Comparison of ENCODE assay signal across 15 mouse cellular contexts in genomic region chr2:179591661-179592060, GRCm38 (mm10).
DNase-seq lines count a peak whose midpoint lies in the region; ATAC-seq and TF ChIP-seq lines count a peak whose summit lies in the region.
"Had no signal": no experiment of that assay in that cellular context is flagged by ENCODE, and none has a peak within 500 bp of the region (broad histone marks: within the 10 kb centered on the region; RNA-seq: fewer than 3 reads in every experiment).

No protein-coding gene starts in this region.

- TF ChIP-seq CTCF in kidney, adult 2 months (conservative IDR thresholded peaks at IDR 0.05; ENCODE audit: insufficient read depth, insufficient read length, low read depth, low read length), result no peak
- no peak for TF ChIP-seq CTCF in cerebellum, adult 2 months (IDR thresholded peaks at IDR 0.05; ENCODE audit: borderline replicate concordance, insufficient read depth, low read depth, low read length)

- H3K9me3 ChIP-seq in embryonic facial prominence, embryonic 14.5 days (ENCODE audit: control insufficient read depth, low read length), result no peaks in the 10 kb centered on the region
- no peaks in the 10 kb centered on the region for H3K9me3 ChIP-seq in embryonic facial prominence, embryonic 10.5 days
- H3K9me3 ChIP-seq in forebrain, embryonic 15.5 days, result no peaks in the 10 kb centered on the region
- H3K9me3 ChIP-seq: heart, embryonic 13.5 days; liver, embryonic 13.5 days; neural tube, embryonic 15.5 days had no signal

- peak; percentile 35 for DNase-seq in embryonic facial prominence, embryonic 14.5 days (ENCODE audit: low spot score)
- DNase-seq in embryonic facial prominence, embryonic 10.5 days (ENCODE audit: low spot score), result no peak
- peak; percentile 6 to 23 for DNase-seq in kidney, postnatal 4 days
- DNase-seq in kidney, adult 2 months, result no peak
- DNase-seq in cerebellum, adult 2 months, result peak; percentile 34 to 65
- DNase-seq in urinary bladder, postnatal 36 days (ENCODE audit: low spot score in 2 of 2), result no peak
- no peak for DNase-seq in adrenal gland, postnatal 14 days
- DNase-seq: heart, postnatal 4 days; layer of hippocampus, postnatal 36 days; liver, embryonic 13.5 days had no signal

- no peak overlapping the region for H3K4me3 ChIP-seq in embryonic facial prominence, embryonic 14.5 days (ENCODE audit: low read depth, low read length)
- H3K4me3 ChIP-seq in embryonic facial prominence, embryonic 10.5 days, result no peak overlapping the region
- no peak overlapping the region for H3K4me3 ChIP-seq in kidney, adult 2 months (ENCODE audit: insufficient read depth, low read depth, low read length)
- H3K4me3 ChIP-seq in cerebellum, adult 2 months (replicated peaks; ENCODE audit: insufficient read depth, low read depth, low read length), result no peak overlapping the region
- no peak overlapping the region for H3K4me3 ChIP-seq in forebrain, embryonic 15.5 days
- H3K4me3 ChIP-seq: heart, embryonic 13.5 days; liver, embryonic 13.5 days; neural tube, embryonic 15.5 days had no signal

- no peaks in the 10 kb centered on the region for H3K36me3 ChIP-seq in embryonic facial prominence, embryonic 14.5 days (ENCODE audit: control insufficient read depth, insufficient read depth, low read length)
- H3K36me3 ChIP-seq in embryonic facial prominence, embryonic 10.5 days (replicated peaks), result no peaks in the 10 kb centered on the region
- H3K36me3 ChIP-seq in kidney, adult 2 months (ENCODE audit: control insufficient read depth, insufficient read depth, low read length), result no peaks in the 10 kb centered on the region
- H3K36me3 ChIP-seq in forebrain, embryonic 15.5 days, result no peaks in the 10 kb centered on the region
- H3K36me3 ChIP-seq: heart, embryonic 13.5 days; liver, embryonic 13.5 days; neural tube, embryonic 15.5 days had no signal

- TF ChIP-seq POLR2A in kidney, adult 2 months (IDR thresholded peaks at IDR 0.05; ENCODE audit: low read depth, low read length), result no peak
- no peak for TF ChIP-seq POLR2A in cerebellum, adult 2 months (IDR thresholded peaks at IDR 0.05; ENCODE audit: borderline replicate concordance, insufficient read depth, low read length)

- WGBS in embryonic facial prominence, embryonic 14.5 days, result 62% methylated on average over 5 of the region's 5 CpGs
- 54% methylated on average over 5 of the region's 5 CpGs for WGBS in embryonic facial prominence, embryonic 10.5 days
- WGBS in kidney, adult 2 months, result 56% methylated on average over 5 of the region's 5 CpGs
- WGBS in cerebellum, adult 2 months, result 36% methylated on average over 5 of the region's 5 CpGs
- WGBS in forebrain, embryonic 15.5 days, result 38% methylated on average over 5 of the region's 5 CpGs

- H3K9ac ChIP-seq in embryonic facial prominence, embryonic 14.5 days (ENCODE audit: low read depth, low read length), result no peak overlapping the region
- H3K9ac ChIP-seq in forebrain, embryonic 15.5 days (replicated peaks), result no peak overlapping the region
- H3K9ac ChIP-seq: heart, embryonic 13.5 days; liver, embryonic 13.5 days; neural tube, embryonic 15.5 days had no signal

- no peak overlapping the region for H3K4me2 ChIP-seq in embryonic facial prominence, embryonic 14.5 days (ENCODE audit: low read depth, low read length)
- no peak overlapping the region for H3K4me2 ChIP-seq in forebrain, embryonic 15.5 days (replicated peaks)
- H3K4me2 ChIP-seq: heart, embryonic 13.5 days; liver, embryonic 13.5 days; neural tube, embryonic 15.5 days had no signal

- ATAC-seq in embryonic facial prominence, embryonic 14.5 days (ENCODE audit: low read depth), result peak; percentile 44; the same call in 1 of the 2 replicates
- 0 out of 2 replicates have a peak, but pooled peaks have one; percentile 18 for ATAC-seq in forebrain, embryonic 15.5 days (replicated peaks)
- ATAC-seq: activated CD4-positive, CD25-positive, alpha-beta regulatory T cell, adult 4 months; intestine, embryonic 16.5 days had no signal

- H3K4me1 ChIP-seq in embryonic facial prominence, embryonic 14.5 days (ENCODE audit: control insufficient read depth, insufficient read depth, low read length), result no peaks in the 10 kb centered on the region
- H3K4me1 ChIP-seq in embryonic facial prominence, embryonic 10.5 days, result peaks cover 3% of the 10 kb centered on the region; the same call in 1 of the 2 replicates
- no peaks in the 10 kb centered on the region for H3K4me1 ChIP-seq in kidney, adult 2 months (ENCODE audit: control insufficient read depth, insufficient read depth, low read length)
- H3K4me1 ChIP-seq in cerebellum, adult 2 months (ENCODE audit: control insufficient read depth, insufficient read depth, low read length), result peaks cover 14% of the 10 kb centered on the region
- H3K4me1 ChIP-seq in forebrain, embryonic 15.5 days, result peaks cover 10% of the 10 kb centered on the region
- H3K4me1 ChIP-seq: heart, embryonic 13.5 days; liver, embryonic 13.5 days had no signal

- no peak overlapping the region for H3K27ac ChIP-seq in embryonic facial prominence, embryonic 14.5 days (replicated peaks; ENCODE audit: low read depth, low read length)
- no peak overlapping the region for H3K27ac ChIP-seq in embryonic facial prominence, embryonic 10.5 days (replicated peaks)
- H3K27ac ChIP-seq in kidney, adult 2 months (ENCODE audit: insufficient read depth, low read depth, low read length), result no peak overlapping the region
- H3K27ac ChIP-seq in cerebellum, adult 2 months (ENCODE audit: insufficient read depth, low read length), result no peak overlapping the region
- no peak overlapping the region for H3K27ac ChIP-seq in forebrain, embryonic 15.5 days (replicated peaks)
- H3K27ac ChIP-seq: heart, embryonic 13.5 days; liver, embryonic 13.5 days; neural tube, embryonic 15.5 days had no signal

- H3K27me3 ChIP-seq in embryonic facial prominence, embryonic 14.5 days (replicated peaks; ENCODE audit: control insufficient read depth, insufficient read depth, low read length), result no peaks in the 10 kb centered on the region
- no peaks in the 10 kb centered on the region for H3K27me3 ChIP-seq in embryonic facial prominence, embryonic 10.5 days (replicated peaks; ENCODE audit: low read depth, poor library complexity, severe bottlenecking)
- H3K27me3 ChIP-seq in kidney, adult 2 months (replicated peaks; ENCODE audit: control insufficient read depth, insufficient read depth, low read length), result no peaks in the 10 kb centered on the region
- H3K27me3 ChIP-seq in cerebellum, adult 2 months (ENCODE audit: control insufficient read depth, insufficient read depth, low read length), result no peaks in the 10 kb centered on the region
- no peaks in the 10 kb centered on the region for H3K27me3 ChIP-seq in forebrain, embryonic 15.5 days
- H3K27me3 ChIP-seq: heart, embryonic 13.5 days; liver, embryonic 13.5 days; neural tube, embryonic 15.5 days had no signal

Comparison
In these comparisons a context has a peak if more than half of its experiments do, and no peak if none do; other contexts are left out.
1. DNase-seq: peak in embryonic facial prominence, embryonic 14.5 days (single experiment), kidney, postnatal 4 days (2 of 2) and cerebellum, adult 2 months (2 of 2); none in embryonic facial prominence, embryonic 10.5 days (single experiment), kidney, adult 2 months (single experiment), urinary bladder, postnatal 36 days (0 of 2) and adrenal gland, postnatal 14 days (single experiment).